In the genomic region with DNA sequence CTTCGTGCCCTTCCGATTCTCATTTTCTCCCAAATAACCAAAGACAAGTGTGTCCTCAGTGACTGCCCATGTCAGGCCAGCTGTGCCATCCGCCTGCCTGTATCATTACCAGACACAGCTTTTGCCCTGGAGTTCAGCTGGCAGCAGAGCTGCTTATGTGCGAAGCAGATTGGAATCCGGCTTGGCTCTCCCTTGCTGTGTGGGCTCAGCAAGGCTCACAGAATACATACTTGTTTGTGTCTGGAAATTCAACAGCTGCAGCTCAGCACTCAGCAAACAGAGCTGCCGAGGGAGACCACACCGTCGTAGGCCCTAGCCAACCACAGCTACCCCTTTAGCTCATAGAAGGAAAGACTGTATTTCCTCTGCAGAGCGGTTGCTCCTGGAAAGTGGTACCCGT, we compare ENCODE assay signal across 9 mouse cellular contexts. TPM values are rescaled to one million over a fixed set of nuclear protein-coding genes. Genes with fewer than 3 reads are reported as not detected.
DNase-seq lines count a peak whose midpoint lies in the region; ATAC-seq and TF ChIP-seq lines count a peak whose summit lies in the region.
"Had no signal": no experiment of that assay in that cellular context is flagged by ENCODE, and none has a peak within 500 bp of the region (broad histone marks: within the 10 kb centered on the region; RNA-seq: fewer than 3 reads in every experiment).

No protein-coding gene starts in this region.

- peaks cover 11% of the 10 kb centered on the region; the same call in 1 of the 2 replicates for H3K4me1 ChIP-seq in intestine, embryonic 14.5 days (replicated peaks; ENCODE audit: control insufficient read depth, insufficient read depth, low read length)
- H3K4me1 ChIP-seq in intestine, postnatal 0 days (replicated peaks; ENCODE audit: control insufficient read depth, insufficient read depth, low read length), result no peaks in the 10 kb centered on the region

- no peak overlapping the region for H3K9ac ChIP-seq in intestine, embryonic 14.5 days (ENCODE audit: low read length)
- no peak overlapping the region for H3K9ac ChIP-seq in intestine, postnatal 0 days (ENCODE audit: low read depth, low read length)

- peak overlapping the region; percentile 54 for H3K27ac ChIP-seq in intestine, embryonic 14.5 days (ENCODE audit: low read depth)
- H3K27ac ChIP-seq in intestine, postnatal 0 days (ENCODE audit: low read depth, low read length), result no peak overlapping the region

- no peak for TF ChIP-seq CTCF in intestine, postnatal 0 days (IDR thresholded peaks at IDR 0.05; ENCODE audit: low read depth)
- TF ChIP-seq CTCF in brain, embryonic 14.5 days (IDR thresholded peaks at IDR 0.05; ENCODE audit: borderline replicate concordance, extremely low read depth, insufficient read depth, insufficient read length), result no peak

- no peak for ATAC-seq in intestine, embryonic 14.5 days (replicated peaks; ENCODE audit: low FRiP score, low TSS enrichment, low read depth)
- no peak for ATAC-seq in intestine, postnatal 0 days
- ATAC-seq in activated CD4-positive, CD25-positive, alpha-beta regulatory T cell, adult 4 months, result no peak

- no peak overlapping the region for H3K4me3 ChIP-seq in intestine, embryonic 14.5 days (ENCODE audit: low read depth, low read length)
- no peak overlapping the region for H3K4me3 ChIP-seq in intestine, postnatal 0 days (ENCODE audit: low read depth, low read length)

- H3K9me3 ChIP-seq in intestine, embryonic 14.5 days (ENCODE audit: control insufficient read depth, low read length), result no peaks in the 10 kb centered on the region
- H3K9me3 ChIP-seq in intestine, postnatal 0 days (ENCODE audit: control insufficient read depth), result no peaks in the 10 kb centered on the region

- no peak overlapping the region for H3K4me2 ChIP-seq in intestine, embryonic 14.5 days (ENCODE audit: low read length)
- H3K4me2 ChIP-seq in intestine, postnatal 0 days (replicated peaks; ENCODE audit: low read depth), result no peak overlapping the region

- WGBS in intestine, embryonic 14.5 days, result 42% methylated on average over 10 of the region's 10 CpGs
- WGBS in intestine, postnatal 0 days, result 48% methylated on average over 10 of the region's 10 CpGs

- DNase-seq in intestine, embryonic 14.5 days (ENCODE audit: low spot score), result peak; percentile 64
- peak; percentile 38 for DNase-seq in brain, embryonic 14.5 days (ENCODE audit: low read depth)
- DNase-seq in gastrocnemius, postnatal 25 days, result peak; percentile 54
- peak; percentile 57 to 82 for DNase-seq in lung, postnatal 4 days
- DNase-seq in thymus, postnatal 4 days, result no peak
- no peak for DNase-seq in spleen, postnatal 14 days (ENCODE audit: low spot score in 2 of 2)
- DNase-seq: adrenal gland, postnatal 25 days had no signal

- H3K27me3 ChIP-seq in intestine, embryonic 14.5 days (replicated peaks; ENCODE audit: control insufficient read depth, insufficient read depth, low read length), result no peaks in the 10 kb centered on the region
- H3K27me3 ChIP-seq in intestine, postnatal 0 days (replicated peaks; ENCODE audit: control insufficient read depth, insufficient read depth, low read length), result no peaks in the 10 kb centered on the region

- 0 out of 2 replicates have a peak, but pooled peaks cover 4% of the 10 kb centered on the region for H3K36me3 ChIP-seq in intestine, embryonic 14.5 days (ENCODE audit: control insufficient read depth, insufficient read depth, low read length)
- H3K36me3 ChIP-seq in intestine, postnatal 0 days (ENCODE audit: control insufficient read depth, insufficient read depth), result no peaks in the 10 kb centered on the region

- no peak for TF ChIP-seq POLR2A in brain, embryonic 14.5 days (IDR thresholded peaks at IDR 0.05; ENCODE audit: borderline replicate concordance, extremely low read depth, insufficient read depth, insufficient read length, poor library complexity, severe bottlenecking)

RNA-seq across cellular contexts. Expression of gene Adamts8, which starts 22.3 kb away (rescaled TPM):
- 14.6 and 16.3 TPM in 2 replicates for polyA plus RNA-seq in intestine, embryonic 14.5 days (2014; fragmentation: Nextera tagmentation; extraction: Ambion mirVana)
- 4.1 and 4.7 TPM in 2 replicates for polyA plus RNA-seq in intestine, postnatal 0 days (2015; fragmentation: Nextera tagmentation; extraction: Ambion mirVana)
- polyA plus RNA-seq in brain, embryonic 14.5 days (2012; rRNA removed), result 1.0 and 1.6 TPM in 2 replicates
- total RNA-seq in gastrocnemius, postnatal 25 days (2021), result 10 to 100 TPM in 1 of 2 experiments, 1 to 10 TPM in 1; 7.5 to 11.6 TPM
- polyA plus RNA-seq in activated CD4-positive, CD25-positive, alpha-beta regulatory T cell, adult 4 months (2017; shearing (Covaris generic)), result under 1 TPM in 1 of 2 experiments, not detected in 1; 0.24 TPM

RNA-seq across cellular contexts. Expression of gene Adamts15, which starts 42.4 kb away (rescaled TPM):
- polyA plus RNA-seq in intestine, embryonic 14.5 days (2014; fragmentation: Nextera tagmentation; extraction: Ambion mirVana), result 7.3 and 7.8 TPM in 2 replicates
- 0.91 and 0.95 TPM in 2 replicates for polyA plus RNA-seq in intestine, postnatal 0 days (2015; fragmentation: Nextera tagmentation; extraction: Ambion mirVana)
- 3.6 and 6.2 TPM in 2 replicates for polyA plus RNA-seq in brain, embryonic 14.5 days (2012; rRNA removed)
- 1 to 10 TPM; 2.3 to 2.4 TPM for total RNA-seq in gastrocnemius, postnatal 25 days (2021)
- under 1 TPM; 0.33 to 0.43 TPM for polyA plus RNA-seq in activated CD4-positive, CD25-positive, alpha-beta regulatory T cell, adult 4 months (2017; shearing (Covaris generic))

Comparison
In these comparisons a context has a peak if more than half of its experiments do, and no peak if none do; other contexts are left out.
1. DNase-seq: peak in intestine, embryonic 14.5 days (single experiment), brain, embryonic 14.5 days (single experiment), gastrocnemius, postnatal 25 days (single experiment) and lung, postnatal 4 days (2 of 2); none in thymus, postnatal 4 days (single experiment) and spleen, postnatal 14 days (0 of 2).